Mouse (Mus musculus): ENCODE measurements at regions not wholly inside any gene's neighbourhood (a gene's known extent, or its start where the extent isn't known, plus 50 kb on each side); places are given as distances from the start of the nearest gene placed in this dataset.

DNA sequence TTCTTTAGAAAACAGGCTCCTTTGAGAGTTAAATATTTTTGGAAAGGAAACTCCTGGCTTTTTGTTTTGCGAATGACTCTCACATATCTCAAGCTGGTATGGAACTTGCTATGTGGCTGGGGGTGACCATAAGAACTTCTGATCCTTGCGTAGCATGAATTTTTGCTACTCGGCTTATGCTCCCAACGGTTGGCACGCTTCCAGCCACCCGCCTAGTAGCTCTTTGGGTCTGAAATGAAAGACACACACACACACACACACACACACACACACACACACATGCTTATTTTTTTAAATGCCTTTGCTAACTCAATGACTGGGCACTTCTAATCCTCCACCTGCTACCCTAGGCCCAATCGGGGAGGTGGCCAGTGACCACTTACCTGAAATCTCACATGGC, 180.3 kb upstream of the Stac start:
- no peak for TF ChIP-seq EP300 (IDR thresholded peaks at IDR 0.05; ENCODE audit: low read depth)
- no peak for TF ChIP-seq CTCF (IDR thresholded peaks at IDR 0.05; ENCODE audit: low read depth)

Data from heart, postnatal 0 days (tissue).